Mouse (Mus musculus) megakaryocyte, embryonic 14.5 days (primary cell): ENCODE results near the gene Mfsd4a. TPM values are rescaled to one million over a fixed set of nuclear protein-coding genes. Genes with fewer than 3 reads are reported as not detected.

ENCODE experiments used
- H3K27me3 ChIP-seq: replicated peaks from 2 replicates; pipeline ENCODE3; 2012; ENCODE audit warnings: inconsistent platforms
- H3K36me3 ChIP-seq: replicated peaks from 2 replicates; pipeline ENCODE3; 2012; ENCODE audit warnings: low read length, inconsistent platforms, mixed read lengths
- H3K4me1 ChIP-seq: 2 replicates; pipeline ENCODE4 v1.6.1; 2012; ENCODE audit warnings: inconsistent platforms
- H3K4me3 ChIP-seq: replicated peaks from 2 replicates; pipeline ENCODE3; 2012; ENCODE audit warnings: moderate library complexity, mild to moderate bottlenecking, inconsistent platforms
- H3K9me3 ChIP-seq: 2 replicates; pipeline ENCODE4 v1.6.1; 2012; ENCODE audit warnings: inconsistent platforms
- FLI1 ChIP-seq: IDR thresholded peaks from 2 replicates; pipeline ENCODE4 v1.6.1; 2012; ENCODE audit warnings: low read length, inconsistent platforms, mixed read lengths
- GATA1 ChIP-seq: IDR thresholded peaks from 3 replicates; pipeline ENCODE4 v1.6.1; 2012; ENCODE audit warnings: mixed read lengths, low read length, inconsistent platforms, borderline replicate concordance
- polyA plus RNA-seq: library from polyadenylated mRNA; stranded (reverse); fragments of >175 nt; gene quantifications from 2 replicates; pipeline ENCODE4 v1.2.3, GENCODE M21; 2012; ENCODE audit warnings: low replicate concordance; ENCODE audit not compliant: insufficient read depth

The Mfsd4a gene
- polyA plus RNA-seq, 1 experiment, result not detected

DNA sequence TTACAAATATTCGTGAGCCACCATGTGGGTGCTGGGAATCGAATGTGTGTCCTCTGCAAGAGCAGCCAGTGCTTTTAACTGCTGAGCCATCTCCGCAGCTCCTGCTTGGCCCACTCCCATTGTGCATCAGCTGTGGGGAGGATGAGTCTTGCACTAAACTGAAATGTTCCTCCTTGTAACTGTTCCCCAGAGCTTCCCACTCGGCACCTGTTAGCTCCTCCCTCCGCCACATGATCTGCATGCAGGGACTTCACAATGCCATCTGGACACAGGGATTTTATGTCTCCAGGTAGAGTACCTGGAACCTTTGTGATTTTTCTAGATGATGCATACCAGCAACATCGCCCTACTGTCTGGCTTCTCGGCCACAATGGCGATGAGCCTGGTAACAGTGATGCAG is 1.6 kb upstream of the Mfsd4a start:
- no peak overlapping the region for H3K4me3 ChIP-seq
- H3K27me3 ChIP-seq, result peaks cover 73% of the 10 kb centered on the region
- no peaks in the 10 kb centered on the region for H3K9me3 ChIP-seq
- no peaks in the 10 kb centered on the region for H3K36me3 ChIP-seq
- TF ChIP-seq GATA1, result no peak
- no peak for TF ChIP-seq FLI1
- H3K4me1 ChIP-seq, result peaks cover 16% of the 10 kb centered on the region

GRCm38 (mm10) chr1:132065475-132066172 is 2.2 kb downstream of the Mfsd4a start:
- Histone ChIP-seq H3K4me3 (no peak overlapping the region), H3K36me3 (no peaks in the 10 kb centered on the region), H3K9me3 (no peaks in the 10 kb centered on the region), H3K27me3 (peaks cover 94% of the 10 kb centered on the region), H3K4me1 (peaks cover 28% of the 10 kb centered on the region)
- TF ChIP-seq GATA1 (no peak), FLI1 (no peak)

- Histone ChIP-seq H3K4me1 (peaks cover 33% of the 10 kb centered on the region), H3K9me3 (no peaks in the 10 kb centered on the region), H3K36me3 (no peaks in the 10 kb centered on the region), H3K27me3 (peaks cover 93% of the 10 kb centered on the region), H3K4me3 (no peak overlapping the region)
- TF ChIP-seq FLI1, result no peak
- TF ChIP-seq GATA1, result no peak
These were observed 2.9 kb downstream of the Mfsd4a start for GRCm38 (mm10) chr1:132065001-132065400.

DNA sequence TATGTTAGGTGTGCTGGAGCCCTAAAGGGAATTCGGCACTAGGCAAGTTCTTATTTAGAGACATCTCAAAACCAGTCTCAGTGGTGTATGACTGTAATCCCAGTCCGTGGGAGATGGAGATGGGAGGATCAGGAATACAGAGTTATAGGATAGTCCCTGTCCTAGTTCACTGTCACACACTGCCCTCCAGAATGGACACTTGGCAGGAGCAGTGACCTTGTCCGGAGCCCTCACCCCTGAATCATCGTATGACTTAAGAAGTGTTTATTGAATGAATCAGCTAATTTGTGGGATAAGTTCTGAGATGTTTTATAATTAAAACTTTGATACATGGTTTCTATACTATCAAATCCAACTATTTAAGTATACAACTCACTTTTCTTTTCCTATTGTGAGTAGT is 4.8 kb downstream of the Mfsd4a start:
- Histone ChIP-seq H3K4me3 (no peak overlapping the region), H3K4me1 (peaks cover 39% of the 10 kb centered on the region), H3K9me3 (no peaks in the 10 kb centered on the region), H3K27me3 (peaks cover 90% of the 10 kb centered on the region), H3K36me3 (no peaks in the 10 kb centered on the region)
- no peak for TF ChIP-seq FLI1
- TF ChIP-seq GATA1, result no peak

- H3K36me3 ChIP-seq, result no peaks in the 10 kb centered on the region
- peaks cover 27% of the 10 kb centered on the region for H3K4me1 ChIP-seq
- H3K9me3 ChIP-seq, result no peaks in the 10 kb centered on the region
- TF ChIP-seq GATA1 (no peak), FLI1 (no peak)
- H3K27me3 ChIP-seq, result peaks cover 86% of the 10 kb centered on the region
- no peak overlapping the region for H3K4me3 ChIP-seq
These were observed 5.9 kb downstream of the Mfsd4a start for GRCm38 (mm10) chr1:132061750-132062541.

DNA sequence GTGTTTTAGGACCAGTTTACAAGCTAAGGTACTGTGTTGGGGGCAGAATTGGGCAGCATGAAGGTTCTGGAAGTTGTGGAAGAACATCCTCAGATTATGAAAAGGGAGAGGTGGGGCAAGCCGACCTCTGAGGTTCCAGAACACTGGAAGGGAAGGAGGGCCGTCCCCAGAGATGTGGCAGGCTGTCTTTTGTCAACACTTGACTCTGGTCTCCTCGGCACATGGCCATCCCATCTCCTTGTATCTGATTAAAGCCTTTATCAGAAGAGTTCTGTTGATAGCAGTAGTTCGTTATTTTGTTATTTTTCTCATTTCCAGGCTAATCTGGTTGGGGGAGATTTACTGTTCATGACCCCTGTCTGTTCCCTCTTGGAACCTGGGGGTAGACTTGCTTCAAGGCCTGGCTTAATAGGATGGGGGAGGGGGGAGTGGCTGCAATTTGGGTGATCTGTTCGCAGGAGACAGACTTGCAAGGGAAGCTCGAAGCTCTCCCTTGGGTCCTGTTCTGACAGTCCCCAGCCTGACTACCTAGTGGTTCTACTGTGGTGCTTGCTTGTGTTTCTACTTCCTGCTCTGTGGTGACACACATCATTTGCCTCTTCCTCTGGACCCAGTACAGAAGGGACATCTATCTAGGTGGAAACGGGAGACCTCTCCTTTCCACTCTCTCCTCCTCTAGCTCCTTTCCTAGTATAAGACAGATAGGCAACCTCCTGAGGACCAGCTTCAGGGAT is 7.7 kb downstream of the Mfsd4a start:
- H3K27me3 ChIP-seq, result peaks cover 87% of the 10 kb centered on the region
- H3K36me3 ChIP-seq, result no peaks in the 10 kb centered on the region
- TF ChIP-seq GATA1 (no peak), FLI1 (no peak)
- no peaks in the 10 kb centered on the region for H3K9me3 ChIP-seq
- H3K4me1 ChIP-seq, result peaks cover 27% of the 10 kb centered on the region
- no peak overlapping the region for H3K4me3 ChIP-seq

DNA sequence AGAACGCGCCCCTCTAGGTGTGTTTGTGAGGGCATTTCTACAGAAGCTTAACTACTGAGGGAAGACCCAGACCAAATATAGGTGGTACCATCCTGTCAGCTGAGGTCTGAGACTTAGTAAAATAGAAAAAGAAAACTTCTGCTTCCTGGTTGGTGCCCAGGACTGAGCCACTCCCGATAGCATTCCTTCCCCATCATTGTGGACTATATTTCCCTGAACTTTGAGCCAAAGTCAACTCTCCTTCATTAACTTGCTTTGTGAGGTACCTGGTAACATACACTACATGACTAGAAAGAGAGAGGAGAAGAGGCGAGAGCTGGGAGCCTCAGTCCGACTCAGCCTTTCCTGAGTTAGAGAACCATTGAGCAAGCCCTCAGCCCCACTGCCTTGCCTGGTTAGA is 9.3 kb downstream of the Mfsd4a start:
- peaks cover 34% of the 10 kb centered on the region for H3K4me1 ChIP-seq
- no peaks in the 10 kb centered on the region for H3K9me3 ChIP-seq
- no peak for TF ChIP-seq FLI1
- H3K36me3 ChIP-seq, result no peaks in the 10 kb centered on the region
- H3K4me3 ChIP-seq, result no peak overlapping the region
- H3K27me3 ChIP-seq, result peaks cover 83% of the 10 kb centered on the region

- H3K4me3 ChIP-seq, result no peak overlapping the region
- no peak for TF ChIP-seq FLI1
- TF ChIP-seq GATA1, result no peak
- H3K36me3 ChIP-seq, result no peaks in the 10 kb centered on the region
- no peaks in the 10 kb centered on the region for H3K9me3 ChIP-seq
- peaks cover 18% of the 10 kb centered on the region for H3K4me1 ChIP-seq
- peaks cover 66% of the 10 kb centered on the region for H3K27me3 ChIP-seq
These were observed 12.7 kb downstream of the Mfsd4a start for GRCm38 (mm10) chr1:132055054-132055664.

- H3K4me3 ChIP-seq, result no peak overlapping the region
- no peaks in the 10 kb centered on the region for H3K36me3 ChIP-seq
- H3K9me3 ChIP-seq, result no peaks in the 10 kb centered on the region
- peaks cover 17% of the 10 kb centered on the region; the same call in 1 of the 2 replicates for H3K4me1 ChIP-seq
- H3K27me3 ChIP-seq, result peaks cover 59% of the 10 kb centered on the region
- TF ChIP-seq GATA1, result no peak
- no peak for TF ChIP-seq FLI1
These were observed 13.5 kb downstream of the Mfsd4a start for GRCm38 (mm10) chr1:132054387-132054786.

DNA sequence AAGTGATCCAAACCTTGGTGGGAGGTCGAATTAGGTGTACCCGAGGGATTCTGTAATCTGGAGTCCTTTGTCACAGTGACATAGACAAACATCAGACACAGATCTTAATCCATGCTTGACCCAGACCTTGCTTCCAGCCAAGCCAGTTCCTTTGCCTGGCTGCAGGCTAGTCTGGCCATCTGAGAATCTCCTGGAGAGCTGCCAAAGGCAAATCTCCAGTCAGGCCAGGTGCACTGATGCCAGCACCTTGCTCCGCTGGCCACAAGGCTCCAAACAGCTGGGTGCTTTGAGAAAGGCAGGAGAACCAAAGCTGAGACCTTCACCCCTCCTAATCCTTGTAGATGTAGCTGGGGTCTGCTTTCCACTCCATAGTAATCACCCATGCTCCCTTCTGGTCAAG is 16.1 kb downstream of the Mfsd4a start:
- Histone ChIP-seq H3K4me3 (no peak overlapping the region), H3K4me1 (peaks cover 9% of the 10 kb centered on the region; the same call in 1 of the 2 replicates), H3K27me3 (peaks cover 43% of the 10 kb centered on the region), H3K36me3 (no peaks in the 10 kb centered on the region), H3K9me3 (no peaks in the 10 kb centered on the region)
- TF ChIP-seq FLI1, result no peak
